Mouse (Mus musculus): ENCODE data around the gene Mdm2.

The Mdm2 gene

DNA sequence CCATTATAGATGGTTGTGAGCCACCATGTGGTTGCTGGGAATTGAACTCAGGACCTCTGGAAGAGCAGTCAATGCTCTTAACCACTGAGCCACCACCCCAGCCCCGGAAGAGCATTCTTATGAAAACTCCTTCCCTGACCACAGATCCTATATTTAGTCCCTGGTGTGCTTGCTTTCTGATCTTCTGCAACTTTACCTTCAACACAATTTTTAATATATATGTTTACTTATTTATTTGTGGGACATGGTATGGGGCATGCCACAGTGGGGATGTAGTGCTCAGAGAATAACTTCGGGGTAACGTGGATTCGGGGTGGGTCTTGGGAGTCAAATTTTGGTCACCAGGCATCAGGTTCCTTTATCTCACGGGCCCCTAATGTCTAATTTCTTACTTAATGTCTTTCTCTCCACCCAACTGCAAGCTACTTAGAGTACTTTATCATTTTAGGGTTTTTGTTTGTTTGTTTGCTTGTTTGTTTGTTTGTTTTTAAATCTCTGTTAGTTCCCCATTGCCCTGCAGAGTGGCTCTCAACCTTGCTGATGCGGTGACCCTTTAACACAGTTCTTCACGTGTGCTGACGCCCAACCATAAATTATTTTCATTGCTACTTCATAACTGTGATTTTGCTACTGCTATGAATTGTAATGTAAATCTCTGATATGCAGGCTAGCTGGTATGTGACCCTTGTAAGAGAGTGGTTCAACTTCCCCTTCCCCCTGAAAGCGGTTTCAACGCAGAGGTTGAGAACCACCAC is 41.8 kb downstream of the Mdm2 start:
- DNase-seq (ENCODE audit: low spot score), result no peak

- no peak for DNase-seq (ENCODE audit: low spot score)
Measured at GRCm38 (mm10) chr10:117667663-117668507, 42.7 kb downstream of the Mdm2 start.

DNA sequence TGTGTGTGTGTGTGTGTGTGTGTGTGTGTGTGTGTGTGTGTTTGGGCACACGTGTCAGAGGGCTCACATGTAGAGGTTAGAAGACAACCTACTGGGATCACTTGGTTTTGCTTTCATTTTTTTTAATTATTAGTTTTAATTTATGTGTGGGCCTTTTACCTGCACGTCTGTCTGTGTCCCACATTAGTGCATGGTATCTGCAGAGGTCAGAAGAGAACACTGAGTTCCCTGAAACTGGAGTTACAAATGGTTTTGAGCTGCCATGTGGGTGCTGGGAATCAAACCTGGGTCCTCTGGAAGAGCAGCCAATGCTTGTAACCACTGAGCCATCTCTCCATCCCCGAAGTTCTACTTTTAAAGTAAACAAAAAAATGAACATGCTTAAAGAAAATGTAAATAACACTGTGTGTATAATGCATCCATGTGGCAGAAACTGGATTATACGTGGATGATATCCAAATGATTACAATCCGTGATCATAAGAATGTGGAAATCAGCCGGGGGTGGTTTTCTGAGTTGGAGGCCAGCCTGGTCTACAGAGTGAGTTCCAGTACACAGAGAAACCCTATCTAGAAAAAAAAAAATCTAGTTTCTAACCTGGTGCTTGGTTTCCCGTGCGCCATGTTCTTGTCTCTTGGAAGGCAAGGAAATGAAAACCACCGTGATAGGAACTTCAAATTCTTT is 43.5 kb downstream of the Mdm2 start:
- DNase-seq (ENCODE audit: low spot score), result no peak

GRCm38 (mm10) chr10:117666361-117666760 is 44.2 kb downstream of the Mdm2 start:
- DNase-seq (ENCODE audit: low spot score), result no peak

DNA sequence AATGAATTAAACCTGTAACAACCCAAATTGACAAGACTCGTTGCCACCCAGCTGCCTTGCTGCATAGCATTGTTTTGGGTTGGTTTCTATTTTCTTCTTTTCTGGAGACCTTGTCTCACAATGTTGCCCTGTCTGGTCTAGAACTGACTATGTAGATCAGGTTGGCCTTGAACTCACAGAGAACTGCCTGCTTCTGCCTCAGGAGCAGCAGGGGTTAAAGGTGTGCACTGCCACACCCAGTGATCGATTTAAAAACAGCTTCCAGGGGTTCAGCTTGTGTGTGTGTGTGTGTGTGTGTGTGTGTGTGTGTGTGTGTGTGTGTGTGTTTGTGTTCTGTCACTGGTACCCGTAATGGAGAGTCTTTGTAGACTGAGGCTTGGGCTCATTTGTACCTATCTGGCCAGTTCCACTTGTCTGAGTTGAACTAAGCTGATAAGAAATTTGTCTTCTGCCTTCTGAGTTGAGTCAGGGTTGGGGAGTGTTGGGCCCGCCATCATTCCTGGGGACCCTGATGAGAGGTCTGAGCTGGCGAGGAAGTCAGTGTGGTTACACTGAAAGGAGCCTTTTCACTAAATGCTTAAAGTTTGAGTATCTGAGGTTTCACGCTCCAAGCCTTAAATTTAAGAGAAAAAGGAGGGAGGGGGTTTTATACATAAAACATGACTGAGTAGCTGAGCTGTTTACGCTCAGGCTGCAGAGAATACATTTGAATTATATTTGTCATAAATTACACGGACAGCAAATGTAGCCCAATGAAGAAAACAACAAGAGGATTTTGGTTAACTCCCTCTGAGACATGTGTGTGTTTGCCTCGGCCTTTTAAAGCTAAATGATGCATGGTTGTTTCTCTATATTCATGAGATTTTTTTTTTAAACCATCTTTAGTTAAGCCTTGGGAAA is 44.9 kb downstream of the Mdm2 start:
- no peak for DNase-seq (ENCODE audit: low spot score)

DNA sequence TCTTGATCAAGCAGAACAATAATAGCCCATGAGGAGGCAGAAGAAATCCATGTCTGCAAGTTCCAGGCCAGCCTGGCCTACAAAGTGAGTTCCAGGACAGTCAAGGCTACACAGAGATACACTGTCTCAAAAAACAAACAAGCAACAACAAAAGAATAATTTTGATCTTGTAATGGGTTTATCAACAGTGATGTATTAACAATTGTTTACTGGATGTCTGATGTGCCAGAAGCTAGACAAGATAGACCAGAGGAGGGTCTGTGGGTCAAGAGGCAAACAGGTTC is 45.7 kb downstream of the Mdm2 start:
- no peak for DNase-seq (ENCODE audit: low spot score)

GRCm38 (mm10) chr10:117664208-117664925 is 46.2 kb downstream of the Mdm2 start:
- no peak for DNase-seq (ENCODE audit: low spot score)

- DNase-seq (ENCODE audit: low spot score), result no peak
Measured at GRCm38 (mm10) chr10:117663865-117664200, 46.7 kb downstream of the Mdm2 start.

- no peak for DNase-seq (ENCODE audit: low spot score)
Measured at GRCm38 (mm10) chr10:117663056-117663864, 47.3 kb downstream of the Mdm2 start.

DNA sequence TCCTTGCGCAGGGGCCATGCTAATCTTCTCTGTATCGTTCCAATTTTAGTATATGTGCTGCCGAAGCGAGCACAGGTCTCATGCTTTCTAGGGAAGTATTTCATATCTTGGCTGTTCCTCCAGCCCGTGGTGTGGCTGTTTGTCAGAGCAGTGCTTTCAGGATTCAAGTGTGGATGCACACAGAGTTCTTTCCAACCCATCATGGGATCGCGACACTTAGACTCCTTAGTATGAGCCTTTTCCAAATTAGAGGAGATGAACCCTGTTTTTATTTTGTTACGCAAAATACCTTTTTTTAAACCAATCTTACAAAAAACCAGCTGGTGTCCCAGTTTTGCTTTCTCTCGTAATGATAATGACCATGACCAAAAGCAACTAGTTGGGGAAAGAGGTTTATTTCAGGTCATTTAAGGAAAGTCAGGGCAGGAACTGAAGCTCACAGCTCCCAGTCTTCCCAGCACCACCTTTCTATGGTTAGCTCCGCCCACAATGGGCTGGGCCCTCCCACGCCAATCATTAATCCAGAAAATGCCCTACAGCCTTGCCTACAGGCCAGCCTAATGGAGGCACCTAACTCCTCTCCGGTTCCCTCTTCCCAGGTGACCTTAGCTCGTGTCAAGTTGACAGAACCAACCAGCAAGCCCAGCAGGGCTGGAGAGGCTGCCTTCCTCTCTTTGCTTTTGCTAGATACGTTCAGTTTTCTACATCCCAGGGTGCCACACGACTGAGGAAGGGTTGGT is 48.1 kb downstream of the Mdm2 start:
- no peak for DNase-seq (ENCODE audit: low spot score)

DNA sequence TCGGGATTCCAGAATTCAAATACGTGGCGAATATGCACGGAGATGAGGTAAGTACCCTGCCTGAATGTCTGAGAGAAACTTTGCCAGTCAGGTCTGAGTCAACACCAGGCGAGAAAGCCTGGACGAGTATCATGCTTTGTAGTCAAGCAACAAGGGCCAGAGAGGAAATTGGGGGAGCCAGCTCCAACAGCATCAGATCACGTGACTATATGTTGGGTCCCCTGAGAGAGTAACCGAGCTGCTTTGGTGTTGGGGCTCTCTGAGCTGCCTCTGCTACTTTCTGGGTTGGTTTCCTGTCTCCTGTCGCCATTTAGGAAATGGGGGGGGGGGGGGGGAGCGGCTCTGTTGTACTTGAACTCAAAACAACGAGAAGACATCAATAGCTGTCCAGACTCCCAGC is 50.7 kb downstream of the Mdm2 start:
- DNase-seq (ENCODE audit: low spot score), result no peak

DNA sequence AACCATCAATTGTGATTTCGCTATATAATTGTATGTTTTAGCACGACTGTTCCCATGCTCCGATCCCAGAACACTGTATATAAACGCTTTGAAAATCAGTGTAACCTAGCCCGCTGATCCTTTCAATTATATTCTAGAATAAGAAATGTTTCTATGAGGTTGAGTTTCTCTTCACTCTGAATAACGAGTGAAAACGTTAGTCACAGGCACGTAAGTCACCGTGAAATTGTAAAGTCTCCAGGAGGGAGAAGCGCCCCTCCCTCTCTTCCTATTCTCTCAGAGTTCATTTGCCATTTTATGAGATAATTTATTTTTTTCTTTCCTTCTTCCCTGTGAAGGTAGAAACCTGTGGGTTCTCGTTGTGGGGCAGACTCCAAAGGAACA is 51.1 kb downstream of the Mdm2 start:
- no peak for DNase-seq (ENCODE audit: low spot score)

DNA sequence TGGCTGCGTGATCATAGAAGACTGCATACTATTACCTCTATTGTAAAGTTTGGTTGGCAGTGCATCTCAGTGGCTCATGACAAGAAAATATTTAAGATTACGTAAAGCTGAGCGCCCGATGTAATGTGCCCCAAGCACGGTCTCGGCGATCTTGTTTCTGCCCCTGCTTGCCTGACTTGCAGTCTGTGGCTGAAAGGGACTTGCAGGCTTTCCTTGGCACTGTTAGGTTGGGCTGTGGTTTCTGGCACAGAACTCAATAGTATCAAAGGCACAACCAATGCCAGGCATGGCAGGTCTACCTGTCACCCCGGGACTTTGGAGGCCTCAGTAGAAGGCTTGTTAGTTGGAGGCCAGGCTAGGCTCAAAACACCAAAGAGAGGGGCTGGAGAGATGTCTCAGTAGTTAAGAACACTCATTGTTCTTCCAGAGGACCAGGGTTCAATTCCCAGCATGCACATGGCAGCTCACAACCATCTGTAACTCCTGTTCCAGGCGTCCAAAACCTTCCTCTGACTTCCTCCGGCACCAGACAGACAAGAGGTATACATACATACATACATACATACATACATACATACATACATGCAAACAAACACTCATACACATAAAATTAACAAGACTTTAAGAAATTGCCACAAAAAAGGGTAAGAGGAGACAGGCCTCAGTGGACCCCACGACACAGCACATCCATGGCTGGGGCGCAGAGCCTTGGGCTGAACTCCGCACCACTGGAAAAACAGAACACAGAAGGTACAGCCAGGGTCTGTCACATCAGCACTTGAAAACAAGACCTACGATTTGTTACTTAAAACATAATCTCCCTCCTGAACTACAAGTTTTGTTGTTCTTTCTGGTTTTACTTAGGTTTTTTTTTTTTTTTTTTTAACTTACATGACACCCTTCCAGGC is 51.8 kb downstream of the Mdm2 start:
- DNase-seq (ENCODE audit: low spot score), result no peak

- no peak for DNase-seq (ENCODE audit: low spot score)
Measured at GRCm38 (mm10) chr10:117657659-117658306, 52.8 kb downstream of the Mdm2 start.

GRCm38 (mm10) chr10:117656985-117657658 is 53.4 kb downstream of the Mdm2 start:
- no peak for DNase-seq (ENCODE audit: low spot score)

- no peak for DNase-seq (ENCODE audit: low spot score)
Measured at GRCm38 (mm10) chr10:117656662-117656962, 53.9 kb downstream of the Mdm2 start.

GRCm38 (mm10) chr10:117655908-117656661 is 54.5 kb downstream of the Mdm2 start:
- no peak for DNase-seq (ENCODE audit: low spot score)
